Mouse (Mus musculus): ENCODE data around the gene Ccdc73.
"Not testable (repeated sequence)": the region's sequence is repeated elsewhere in the genome, so short reads cannot be mapped to it uniquely, and the experiment has no call there.

Ccdc73 gene

DNA sequence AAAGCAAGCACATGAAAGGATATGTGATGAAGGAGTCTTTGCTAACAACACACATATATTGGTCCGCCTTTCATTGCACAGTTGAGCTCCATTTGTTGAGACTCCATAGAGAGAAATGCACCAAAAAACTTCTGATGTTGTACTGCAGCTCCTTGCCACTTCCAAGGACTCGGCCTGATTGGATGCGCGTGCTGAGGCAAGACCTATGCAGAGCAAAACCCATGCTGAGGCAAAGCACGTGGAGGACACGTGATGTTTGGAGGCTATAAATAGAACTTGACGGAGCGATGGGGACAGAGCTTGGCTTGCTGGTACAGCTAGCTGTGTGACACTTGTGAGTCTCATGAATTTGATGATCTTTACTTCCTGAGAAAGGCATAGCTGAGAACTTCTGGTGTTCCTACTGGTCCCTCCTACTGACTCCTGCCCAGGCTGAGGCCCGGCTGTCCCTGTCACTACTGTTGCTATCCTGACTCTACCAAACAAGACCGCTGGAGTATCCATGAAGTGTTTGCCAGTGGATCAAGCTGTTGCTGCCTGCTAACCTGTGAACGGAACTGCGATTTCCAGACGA, at the start of gene Ccdc73:
Gene Ccdc73 (plus strand): TSS at position 524 of the 574 bp plus-strand sequence.
- in situ Hi-C loops (cut with MboI; ENCODE audit: low sequenced_read_pairs) = no loop called here

DNA sequence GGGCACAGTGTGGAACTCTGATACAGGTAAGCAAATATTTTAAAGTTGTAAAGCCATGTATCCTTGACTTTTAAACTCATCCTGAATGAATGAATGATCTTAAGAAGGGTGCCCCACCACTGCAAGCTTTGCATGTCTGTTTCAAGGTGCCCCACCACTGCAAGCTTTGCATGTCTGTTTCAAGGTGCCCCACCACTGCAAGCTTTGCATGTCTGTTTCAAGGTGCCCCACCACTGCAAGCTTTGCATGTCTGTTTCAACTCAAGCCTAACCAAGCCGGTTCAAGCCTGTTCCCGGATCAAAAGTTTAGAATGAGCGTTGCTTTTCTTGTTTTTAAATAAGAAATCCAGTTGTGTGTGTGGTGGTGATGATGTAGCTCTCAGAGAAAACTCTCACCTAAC, 48.8 kb upstream of the Ccdc73 start:
- in situ Hi-C loops (cut with MboI; ENCODE audit: low sequenced_read_pairs) = not testable (repeated sequence)

DNA sequence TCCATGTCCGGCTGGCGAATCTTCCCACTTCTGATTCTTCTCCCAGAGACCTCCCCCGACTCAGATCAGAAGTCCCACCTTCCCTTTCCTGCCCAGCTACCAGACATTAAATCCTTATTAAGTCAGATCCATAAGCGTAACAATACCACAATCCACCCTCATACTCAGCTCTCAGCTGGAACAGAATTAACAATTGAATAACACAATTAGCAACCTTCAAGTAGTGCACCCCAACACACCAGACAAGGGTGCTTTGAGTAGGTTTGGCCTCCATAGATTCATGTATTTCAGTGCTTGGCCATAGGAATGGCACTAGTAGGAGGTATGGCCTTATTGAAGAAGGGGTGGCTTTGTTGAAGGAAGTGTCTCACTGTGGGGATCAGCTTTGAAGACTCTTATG, 41.4 kb upstream of the Ccdc73 start:
- in situ Hi-C loops (cut with MboI; ENCODE audit: low sequenced_read_pairs) = no loop called here

DNA sequence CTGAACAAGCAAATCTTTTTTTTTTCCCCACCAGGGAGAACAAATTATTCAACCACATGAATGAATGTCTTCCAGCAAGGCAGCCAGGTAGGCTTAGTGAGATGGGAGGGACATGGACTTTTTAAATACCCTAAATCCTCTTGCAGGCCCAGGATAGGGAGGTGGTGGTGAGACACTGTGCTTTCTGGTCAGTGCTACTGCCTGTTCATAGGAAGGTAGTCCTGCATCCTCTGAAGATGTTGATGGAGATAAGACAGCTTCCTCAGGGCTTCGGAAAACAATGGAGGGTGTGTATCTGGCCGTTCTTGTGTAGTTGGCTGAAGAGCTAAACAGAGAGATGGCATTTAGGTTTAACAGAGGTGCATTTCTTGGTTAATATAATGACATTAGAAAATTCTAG, 35.1 kb upstream of the Ccdc73 start:
- in situ Hi-C loops (cut with MboI; ENCODE audit: low sequenced_read_pairs) = no loop called here

DNA sequence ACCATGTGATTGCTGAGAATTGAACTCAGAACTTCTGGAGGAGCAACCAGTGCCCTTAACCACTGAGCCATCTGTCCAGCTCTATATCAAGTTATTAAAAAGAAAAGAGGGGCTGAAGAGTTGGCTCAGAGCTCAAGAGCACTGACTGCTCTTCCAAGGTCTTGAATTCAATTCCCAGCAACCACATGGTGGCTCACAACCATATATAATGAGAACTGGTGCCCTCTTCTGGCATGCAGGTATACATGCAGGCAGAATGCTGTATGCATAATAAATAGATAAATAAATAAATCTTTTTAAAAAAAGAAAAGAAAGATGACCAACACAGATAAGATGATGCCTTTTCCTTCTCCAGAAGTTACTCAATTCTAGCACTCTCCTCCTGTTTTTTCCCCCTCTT, 26.6 kb upstream of the Ccdc73 start:
- in situ Hi-C loops (cut with MboI; ENCODE audit: low sequenced_read_pairs) = no loop called here

DNA sequence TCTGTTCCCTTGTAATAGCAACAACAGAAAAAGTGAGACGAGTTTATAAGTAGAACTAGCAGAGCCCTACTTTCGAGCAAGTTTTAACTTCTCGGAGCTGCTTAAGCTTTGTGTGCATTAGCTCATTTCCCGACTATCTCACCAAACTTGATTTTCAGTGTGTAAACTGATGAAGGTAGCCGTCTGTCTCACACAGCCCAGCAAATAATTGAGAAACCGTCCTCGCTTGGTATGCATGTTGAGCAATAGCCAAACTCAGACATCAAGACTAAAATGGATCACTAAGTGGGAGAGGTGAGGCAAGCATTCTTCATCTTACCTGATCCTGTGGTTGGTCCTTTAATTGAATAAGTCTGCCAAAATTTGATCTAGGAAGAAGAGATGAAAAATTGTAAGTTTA, 25.9 kb upstream of the Ccdc73 start:
- in situ Hi-C loops (cut with MboI; ENCODE audit: low sequenced_read_pairs) = no loop called here

DNA sequence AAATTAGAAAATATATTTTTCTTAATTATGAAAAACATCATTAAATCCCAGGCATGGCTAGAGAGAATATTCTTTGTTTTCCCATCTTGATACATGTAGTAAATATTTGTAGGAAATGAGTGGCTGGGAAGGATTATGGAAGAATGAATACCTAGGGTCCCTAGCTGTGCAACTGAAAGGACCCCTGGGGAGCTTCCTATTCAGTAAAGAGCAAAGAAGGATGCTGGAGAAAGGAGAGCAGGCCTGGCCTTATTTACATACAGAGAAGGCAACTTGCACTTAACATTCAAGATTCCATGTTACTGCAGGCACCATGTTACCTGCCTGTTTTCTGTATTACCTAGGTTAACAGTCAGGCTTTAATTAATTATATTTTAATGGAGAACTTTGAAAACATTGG, 25.0 kb upstream of the Ccdc73 start:
- in situ Hi-C loops (cut with MboI; ENCODE audit: low sequenced_read_pairs) = no loop called here

DNA sequence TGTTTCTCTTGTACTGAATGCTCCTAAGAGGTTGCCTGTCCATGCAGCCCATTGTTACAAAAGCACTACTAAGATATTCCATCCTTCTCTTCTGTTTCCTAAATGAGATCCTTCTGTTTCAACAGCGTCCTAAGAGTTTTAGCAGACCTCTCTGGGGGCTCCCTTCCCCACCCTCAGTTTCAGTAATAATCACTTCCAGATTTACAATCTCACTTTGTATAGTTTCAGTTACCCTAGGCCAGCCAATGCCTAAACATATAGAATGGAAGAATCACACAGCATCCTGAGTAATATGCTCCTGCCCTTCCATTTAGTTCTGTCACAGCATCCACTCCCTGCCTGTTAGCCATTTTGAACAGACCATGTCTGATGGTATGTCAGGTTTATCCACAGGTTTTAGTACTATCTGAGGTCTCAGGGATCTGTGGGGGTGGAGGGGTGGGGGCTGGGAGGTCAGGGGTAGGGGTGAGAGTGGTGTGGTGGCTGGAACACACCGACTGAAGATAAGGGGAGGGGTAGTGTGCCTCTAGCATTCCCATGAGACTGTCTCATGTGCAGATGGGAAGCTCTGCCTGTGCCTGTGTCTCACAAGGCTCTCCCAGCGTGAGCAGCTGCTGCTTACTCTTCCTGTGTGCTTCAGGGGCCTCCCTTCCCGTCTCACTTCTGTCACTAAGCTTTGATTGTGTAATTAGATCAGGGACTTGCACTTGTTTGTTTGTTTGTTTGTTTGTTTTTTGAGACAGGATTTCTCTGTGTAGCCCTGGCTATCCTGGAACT, 20.8 kb upstream of the Ccdc73 start:
- in situ Hi-C loops (cut with MboI; ENCODE audit: low sequenced_read_pairs) = no loop called here

DNA sequence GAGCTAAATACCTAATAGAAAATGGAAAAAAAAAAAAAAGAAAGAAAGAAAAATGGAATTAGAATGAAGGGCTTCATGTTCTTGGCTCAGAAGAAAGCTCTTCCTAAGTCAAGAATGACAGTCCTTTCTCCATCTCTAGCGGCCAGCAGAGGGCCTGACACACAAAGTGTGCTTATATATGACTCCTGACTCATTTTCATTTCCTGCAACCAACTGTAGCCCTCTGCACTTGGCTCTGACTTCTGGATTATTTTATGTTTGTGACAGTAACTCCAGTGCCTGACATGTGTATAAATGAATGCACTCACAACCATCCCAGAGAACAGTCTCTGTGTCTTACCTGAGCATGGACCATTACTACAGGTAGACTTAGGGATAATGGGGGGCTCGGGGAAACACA, 20.0 kb upstream of the Ccdc73 start:
- in situ Hi-C loops (cut with MboI; ENCODE audit: low sequenced_read_pairs) = no loop called here

DNA sequence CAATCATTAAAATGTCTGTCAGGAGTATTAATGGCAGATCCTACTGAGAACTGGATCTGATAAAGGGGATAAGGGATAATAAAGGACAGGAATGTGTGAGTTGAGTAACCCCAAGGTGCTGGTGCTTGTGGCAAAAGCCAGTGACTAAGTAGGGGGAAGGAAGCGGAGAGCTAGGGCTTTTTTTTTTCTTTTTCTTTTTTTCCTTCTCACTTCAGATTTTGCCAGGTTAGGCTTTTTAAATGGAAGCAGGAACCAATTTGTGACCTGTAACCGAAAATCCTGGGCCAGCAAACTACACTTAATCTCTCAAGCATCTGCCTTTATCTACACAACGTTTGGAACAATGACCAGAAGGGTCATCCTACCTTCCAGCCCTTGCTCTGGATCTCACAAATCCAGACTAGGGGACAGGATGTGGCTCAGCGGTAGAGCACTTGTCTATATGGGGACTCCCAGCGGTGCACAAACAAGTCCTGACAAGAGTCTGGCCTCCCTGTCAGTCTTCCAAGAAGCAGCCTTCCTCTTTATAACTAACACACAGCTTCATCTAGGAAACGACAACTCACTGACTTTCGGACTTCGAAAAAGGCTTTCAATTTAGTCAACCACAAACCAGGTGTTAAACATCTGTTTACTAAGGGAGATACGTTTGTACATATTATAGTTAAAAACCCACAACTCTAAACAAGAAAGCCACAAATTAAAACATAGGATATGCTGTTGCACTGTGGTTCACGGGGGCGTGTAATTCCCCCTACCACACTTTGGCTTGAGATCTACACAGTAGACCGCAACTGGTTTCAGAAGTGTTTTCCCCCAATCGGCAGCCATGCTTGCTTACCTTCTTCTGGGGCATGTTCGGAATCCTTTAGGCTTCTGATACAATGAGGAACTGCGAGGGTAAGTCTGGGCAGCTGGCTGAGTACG, 19.1 kb upstream of the Ccdc73 start:
- in situ Hi-C loops (cut with MboI; ENCODE audit: low sequenced_read_pairs) = no loop called here

DNA sequence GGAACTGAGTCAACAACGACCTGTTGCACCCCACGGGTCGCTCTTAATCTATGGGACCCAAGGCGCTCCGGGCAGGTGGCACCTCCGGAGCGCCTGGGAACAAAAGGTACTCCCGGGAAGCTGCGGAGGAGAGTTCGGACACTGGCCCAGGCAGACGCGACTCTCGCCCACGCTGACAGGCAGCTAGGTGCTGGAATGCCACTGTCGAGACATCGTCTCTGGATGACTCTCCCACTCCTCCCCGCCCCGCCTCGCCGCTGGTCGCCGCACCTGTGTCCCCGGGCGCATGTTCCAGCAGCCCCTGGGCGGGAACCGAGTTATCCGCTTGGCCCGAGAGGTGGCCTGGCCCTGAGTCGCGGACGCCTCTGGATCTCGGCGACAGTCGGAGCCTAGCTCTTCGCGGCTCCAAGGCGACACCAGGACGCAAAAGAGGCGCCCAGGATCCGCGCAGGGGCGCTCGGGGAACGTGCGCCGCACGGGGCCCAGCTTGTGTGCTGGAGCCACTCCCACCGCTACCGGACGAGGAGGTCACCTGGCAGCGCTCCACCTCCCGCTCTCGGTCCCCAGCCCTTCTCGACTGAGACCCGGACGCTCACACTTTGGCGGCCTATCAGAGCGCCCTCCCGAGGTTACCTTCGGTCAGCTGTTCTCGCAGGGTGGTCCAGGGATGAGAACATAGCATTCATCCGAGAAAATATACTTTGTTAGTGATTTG, 18.2 kb upstream of the Ccdc73 start, which contains the start of gene Prrg4:
Gene Prrg4 (minus strand): TSS at position 601 of the 715 bp plus-strand sequence.
- in situ Hi-C loops (cut with MboI; ENCODE audit: low sequenced_read_pairs) = no loop called here

DNA sequence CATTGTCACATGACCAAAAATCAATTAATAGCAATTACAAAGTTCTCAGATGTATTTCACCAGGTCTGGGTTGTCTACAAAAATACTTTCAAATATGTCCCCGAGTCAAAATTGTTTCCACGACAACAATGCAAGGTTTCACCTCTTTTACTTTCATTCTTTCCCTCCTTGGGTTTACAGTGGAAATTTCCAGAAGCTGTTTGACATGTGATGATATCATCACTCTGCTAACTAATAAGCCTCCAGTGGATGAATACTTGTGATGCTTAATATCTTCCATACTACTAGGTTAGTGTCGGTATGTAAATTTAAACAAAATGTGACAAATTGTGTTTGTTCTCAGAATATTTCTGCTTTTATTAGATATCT, 17.6 kb upstream of the Ccdc73 start:
- in situ Hi-C loops (cut with MboI; ENCODE audit: low sequenced_read_pairs) = no loop called here

DNA sequence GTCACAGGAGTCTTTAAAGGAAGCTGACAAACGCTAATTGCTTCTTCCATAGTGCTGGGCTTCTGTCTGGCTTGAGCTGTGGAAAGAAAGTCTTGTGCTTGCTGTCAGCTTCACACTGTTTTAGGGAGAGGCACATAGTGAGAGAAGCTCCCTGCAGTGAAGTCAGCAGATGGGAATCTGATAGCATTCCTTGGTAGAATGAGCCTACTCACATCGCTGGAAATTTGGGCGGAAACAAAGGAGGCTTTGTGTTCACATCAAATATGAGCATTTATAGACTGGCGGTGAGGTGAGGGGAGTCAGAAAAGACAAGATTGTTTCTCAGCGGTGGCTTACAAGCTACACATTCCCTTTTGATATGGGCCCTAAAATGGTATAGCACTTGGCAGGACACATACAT, 15.9 kb upstream of the Ccdc73 start:
- in situ Hi-C loops (cut with MboI; ENCODE audit: low sequenced_read_pairs) = no loop called here

DNA sequence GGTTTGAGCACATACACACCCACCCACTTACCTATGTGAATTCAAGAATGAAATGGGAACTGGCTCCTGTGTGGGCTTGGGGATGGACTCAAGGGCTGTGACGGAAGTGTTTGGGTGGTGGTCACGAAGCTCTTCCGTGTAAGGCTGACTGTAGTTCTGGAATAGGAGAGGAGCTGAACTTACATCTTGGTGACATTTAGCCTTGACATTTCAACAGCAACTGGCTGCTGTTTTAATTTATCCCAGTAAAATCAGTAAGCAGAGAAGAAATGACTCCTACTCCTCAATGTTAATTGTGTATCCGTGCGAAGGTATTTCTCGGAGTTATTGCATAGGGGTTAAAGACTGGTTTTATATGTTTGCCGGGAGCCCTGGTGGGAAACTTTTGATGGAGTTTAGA, 15.1 kb upstream of the Ccdc73 start:
- in situ Hi-C loops (cut with MboI; ENCODE audit: low sequenced_read_pairs) = no loop called here

DNA sequence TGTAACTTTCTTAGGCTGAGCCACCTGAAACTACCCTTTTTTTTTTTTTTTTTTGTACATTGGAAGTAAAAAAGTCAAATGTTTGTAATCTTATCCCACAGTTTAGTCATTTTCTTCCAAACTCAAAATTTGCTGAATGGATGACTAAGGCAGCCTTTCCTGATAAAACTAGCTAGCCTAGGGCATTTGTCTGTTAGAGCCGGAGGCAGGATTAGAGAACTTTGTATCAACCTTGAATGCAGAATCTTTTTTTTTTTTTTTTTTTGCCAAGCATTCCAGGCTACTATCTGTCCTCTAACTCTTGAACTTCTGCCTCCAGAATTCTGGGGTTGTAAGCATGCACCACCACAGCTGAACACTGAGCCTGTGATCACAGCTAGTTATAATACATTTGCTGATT, 12.8 kb upstream of the Ccdc73 start:
- in situ Hi-C loops (cut with MboI; ENCODE audit: low sequenced_read_pairs) = no loop called here

DNA sequence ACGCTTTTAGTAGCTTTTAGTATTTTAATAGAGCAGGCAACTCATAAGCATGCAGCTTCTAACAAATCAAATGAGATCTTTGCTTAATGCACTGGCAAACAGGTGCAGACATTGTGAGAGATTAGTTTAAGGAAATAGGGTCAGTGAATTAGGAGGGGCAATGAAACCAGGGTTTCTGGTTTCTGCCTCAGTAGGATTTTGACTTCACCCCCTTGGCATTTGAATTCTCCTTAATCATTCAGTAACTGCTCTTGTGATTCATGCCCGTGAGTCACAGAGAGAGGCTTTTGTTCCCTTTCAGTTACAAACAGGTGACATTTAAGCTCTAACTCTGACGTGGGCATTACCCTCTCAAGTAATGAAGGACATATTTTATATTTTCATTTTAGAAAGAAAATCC, 11.9 kb upstream of the Ccdc73 start:
- in situ Hi-C loops (cut with MboI; ENCODE audit: low sequenced_read_pairs) = no loop called here

DNA sequence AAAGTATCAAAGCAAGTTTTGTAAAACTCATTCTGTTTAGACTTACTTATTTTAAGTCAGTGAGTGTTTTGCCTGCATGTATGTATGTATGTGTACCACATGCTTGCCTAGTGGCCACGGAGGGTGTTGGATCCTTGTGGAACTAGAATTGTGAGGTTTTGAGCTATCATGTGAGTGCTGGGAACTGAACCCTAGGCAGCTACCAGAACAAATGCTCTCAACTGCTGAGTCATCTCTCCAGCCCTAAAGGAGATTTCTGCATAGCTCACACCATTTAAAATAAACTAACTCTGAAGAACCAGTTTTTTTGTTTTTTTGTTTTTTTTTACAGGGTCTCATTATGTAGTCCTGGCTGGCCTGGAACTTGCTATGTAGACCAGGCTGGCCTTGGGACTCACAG, 11.4 kb upstream of the Ccdc73 start:
- in situ Hi-C loops (cut with MboI; ENCODE audit: low sequenced_read_pairs) = no loop called here

DNA sequence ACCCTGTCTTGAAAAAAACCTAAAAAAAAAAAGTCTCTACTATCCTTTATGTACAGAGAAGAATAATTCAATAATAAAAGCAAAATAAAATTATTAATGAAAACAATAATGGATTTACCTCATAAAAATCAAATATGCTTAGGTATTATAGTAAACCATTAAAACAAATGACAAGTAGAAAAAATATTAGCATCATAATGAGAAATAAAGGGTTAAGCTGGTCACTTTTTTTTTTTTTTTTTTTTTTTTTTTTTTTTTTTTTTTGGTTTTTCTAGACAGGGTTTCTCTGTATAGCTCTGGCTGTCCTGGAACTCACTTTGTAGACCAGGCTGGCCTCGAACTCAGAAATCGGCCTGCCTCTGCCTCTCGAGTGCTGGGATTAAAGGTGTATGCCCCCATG, 9.5 kb upstream of the Ccdc73 start:
- in situ Hi-C loops (cut with MboI; ENCODE audit: low sequenced_read_pairs) = not testable (repeated sequence)

DNA sequence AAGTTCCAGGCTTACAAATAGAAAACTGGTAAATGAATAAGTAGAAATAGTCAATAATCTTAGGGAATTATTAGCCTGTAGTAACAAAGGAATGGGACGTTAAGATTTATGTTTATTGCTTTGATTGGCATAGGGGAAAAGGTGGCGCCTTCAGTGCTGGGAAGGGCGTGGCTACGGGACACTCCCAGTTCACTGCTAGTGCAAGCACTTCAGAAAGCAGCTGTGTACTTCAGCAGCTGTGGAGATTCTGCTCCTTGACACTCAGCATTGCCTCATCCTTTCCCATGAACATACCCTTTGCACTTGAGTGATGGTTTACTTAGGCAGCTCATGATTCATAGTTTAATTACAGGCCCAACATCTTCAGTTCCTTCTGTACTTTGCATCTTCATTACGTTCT, 8.5 kb upstream of the Ccdc73 start:
- in situ Hi-C loops (cut with MboI; ENCODE audit: low sequenced_read_pairs) = no loop called here

DNA sequence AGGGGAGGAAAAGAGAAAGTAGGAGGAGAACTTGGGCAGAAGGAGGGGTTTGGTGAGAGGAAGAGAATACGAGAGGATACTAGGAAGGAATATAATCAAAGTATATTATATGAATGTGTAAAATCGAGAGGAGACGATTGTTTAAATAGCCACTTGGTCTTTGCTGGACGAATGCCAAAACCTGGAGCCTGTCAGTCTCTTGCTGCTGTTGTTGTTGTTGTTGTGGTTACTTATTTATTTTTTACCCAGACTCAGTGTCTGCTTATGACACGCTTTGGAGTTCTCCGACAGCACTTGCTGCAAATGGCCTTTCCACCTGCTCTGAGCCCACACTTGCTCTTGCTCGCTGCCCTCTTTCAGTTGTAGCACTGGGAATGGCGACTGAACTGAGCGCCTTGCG, 7.2 kb upstream of the Ccdc73 start:
- in situ Hi-C loops (cut with MboI; ENCODE audit: low sequenced_read_pairs) = no loop called here

DNA sequence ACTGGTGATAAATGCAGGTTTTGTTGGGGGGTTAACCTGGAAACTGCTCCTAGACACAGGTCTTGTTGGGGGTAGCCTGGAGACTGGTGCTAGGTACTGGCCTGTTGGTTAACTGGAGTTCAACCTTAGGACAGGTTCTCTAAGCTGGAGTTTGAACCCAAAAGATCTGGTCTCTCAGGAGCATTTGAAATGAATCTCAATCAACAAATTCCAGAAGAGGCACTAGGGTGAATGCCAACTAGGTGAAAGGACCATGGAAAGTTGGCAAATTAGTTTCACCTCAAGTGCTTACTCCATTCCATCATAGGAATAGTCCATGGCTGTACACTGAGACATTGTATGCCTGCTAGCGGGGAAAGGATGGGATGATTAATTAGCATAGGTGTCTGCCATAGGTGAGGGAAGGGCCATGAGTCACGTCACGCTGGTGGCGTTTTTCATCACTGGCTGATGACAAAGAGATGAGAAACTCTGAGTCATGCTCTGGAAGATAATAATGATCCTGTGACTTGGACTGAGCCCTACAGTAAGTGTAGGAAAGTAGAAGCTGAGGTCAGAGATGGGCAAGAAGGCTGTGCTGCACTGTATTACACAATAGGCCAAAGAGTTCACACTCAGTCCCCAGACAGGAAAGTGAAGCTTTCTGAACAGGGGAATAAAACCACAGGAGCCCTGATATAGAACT, 3.3 kb upstream of the Ccdc73 start:
- in situ Hi-C loops (cut with MboI; ENCODE audit: low sequenced_read_pairs) = no loop called here
